Mouse (Mus musculus) testis, adult 2 months (tissue): ENCODE data around the gene Eno2.

Experiments
- CTCF ChIP-seq: fragments of 200-500 bp; IDR thresholded peaks from 2 replicates; pipeline ENCODE4 v1.5.1; 2012; ENCODE audit warnings: low read depth, mild to moderate bottlenecking, inconsistent platforms, low read length, moderate library complexity; ENCODE audit not compliant: control insufficient read depth, insufficient read depth, insufficient replicate concordance
- POLR2A ChIP-seq: fragments of 200-500 bp; IDR thresholded peaks from 2 replicates; pipeline ENCODE4 v1.6.1; 2012; ENCODE audit warnings: low read depth, mild to moderate bottlenecking, inconsistent platforms, low read length, moderate library complexity; ENCODE audit not compliant: control insufficient read depth

DNA sequence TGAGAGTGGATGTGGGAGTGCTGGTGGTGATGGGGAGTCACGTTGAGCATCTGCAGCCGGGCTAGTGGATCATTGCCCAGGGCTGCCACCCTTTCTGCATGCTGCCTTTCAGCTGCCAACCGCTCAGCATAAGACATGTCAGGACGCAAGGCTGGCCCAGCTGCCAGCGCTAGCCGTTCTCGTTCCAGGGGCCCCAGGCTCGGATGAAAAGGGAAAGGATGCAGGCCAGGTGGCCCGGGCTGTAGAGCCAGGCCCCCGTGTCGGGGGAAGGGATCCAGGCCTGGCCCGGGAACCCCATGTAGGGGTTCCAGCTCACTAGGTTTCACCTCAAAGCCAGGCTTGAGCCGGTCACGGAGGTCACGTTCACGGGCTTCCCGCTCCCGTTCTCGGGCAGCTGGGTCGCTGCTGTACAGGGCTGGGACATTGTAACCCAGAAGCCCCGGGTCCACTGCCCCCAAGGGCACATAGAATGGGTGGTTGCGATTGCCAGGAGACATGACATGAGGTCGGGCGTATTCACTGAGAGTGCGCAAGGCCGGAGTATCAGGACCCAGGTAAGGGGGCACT is 24.6 kb downstream of the Eno2 start:
- TF ChIP-seq CTCF (no peak), POLR2A (no peak)
